Comparison of ENCODE assay signal across 9 mouse cellular contexts in genomic region chr10:127310523-127311475, GRCm38 (mm10). TPM values are rescaled to one million over a fixed set of nuclear protein-coding genes. Genes with fewer than 3 reads are reported as not detected.
DNase-seq lines count a peak whose midpoint lies in the region; ATAC-seq and TF ChIP-seq lines count a peak whose summit lies in the region.
"Had no signal": no experiment of that assay in that cellular context is flagged by ENCODE, and none has a peak within 500 bp of the region (broad histone marks: within the 10 kb centered on the region; RNA-seq: fewer than 3 reads in every experiment).

No protein-coding gene starts in this region.

- DNase-seq in lung, embryonic 14.5 days, result peak; percentile 64
- no peak for DNase-seq in lung, postnatal 25 days (ENCODE audit: low spot score)
- DNase-seq in c-Kit-positive CD71-negative TER-119-negative erythroid progenitor cells, embryonic 14.5 days (ENCODE audit: low read depth), result peak; percentile 56
- peak; percentile 70 for DNase-seq in heart, postnatal 0 days (ENCODE audit: low spot score)
- peak; percentile 70 for DNase-seq in liver, postnatal 0 days
- DNase-seq in stomach, postnatal 0 days (ENCODE audit: low spot score), result peak; percentile 72
- no peak for DNase-seq in right cerebral cortex, postnatal 14 days
- DNase-seq in kidney, adult 18-20 months, result no peak

- no peak for TF ChIP-seq EP300 in heart, postnatal 0 days (IDR thresholded peaks at IDR 0.05; ENCODE audit: low read depth)
- no peak; the same call in 1 of the 2 replicates for TF ChIP-seq EP300 in liver, postnatal 0 days (IDR thresholded peaks at IDR 0.05; ENCODE audit: low read depth)
- no peak for TF ChIP-seq EP300 in stomach, postnatal 0 days (optimal IDR thresholded peaks at IDR 0.05)

- no peaks in the 10 kb centered on the region for H3K9me3 ChIP-seq in lung, embryonic 14.5 days (ENCODE audit: low read depth, low read length)
- no peaks in the 10 kb centered on the region for H3K9me3 ChIP-seq in heart, postnatal 0 days (replicated peaks; ENCODE audit: control insufficient read depth, low read length)
- no peaks in the 10 kb centered on the region for H3K9me3 ChIP-seq in liver, postnatal 0 days (ENCODE audit: low read length)
- no peaks in the 10 kb centered on the region for H3K9me3 ChIP-seq in stomach, postnatal 0 days (ENCODE audit: control insufficient read depth, low read length)

- TF ChIP-seq CTCF in lung, embryonic 14.5 days (IDR thresholded peaks at IDR 0.05; ENCODE audit: low read depth), result no peak
- no peak for TF ChIP-seq CTCF in heart, postnatal 0 days (IDR thresholded peaks at IDR 0.05; ENCODE audit: low read depth)
- no peak for TF ChIP-seq CTCF in liver, postnatal 0 days (IDR thresholded peaks at IDR 0.05; ENCODE audit: low read depth)
- no peak for TF ChIP-seq CTCF in stomach, postnatal 0 days (IDR thresholded peaks at IDR 0.05; ENCODE audit: low read depth)

- no peaks in the 10 kb centered on the region for H3K27me3 ChIP-seq in lung, embryonic 14.5 days (ENCODE audit: insufficient read depth, low read length)
- H3K27me3 ChIP-seq in heart, postnatal 0 days (ENCODE audit: control insufficient read depth, insufficient read depth, low read length), result no peaks in the 10 kb centered on the region
- H3K27me3 ChIP-seq in liver, postnatal 0 days (ENCODE audit: insufficient read depth, low read length), result no peaks in the 10 kb centered on the region
- H3K27me3 ChIP-seq in stomach, postnatal 0 days (ENCODE audit: control insufficient read depth, insufficient read depth, low read length), result no peaks in the 10 kb centered on the region

- H3K27ac ChIP-seq in lung, embryonic 14.5 days (ENCODE audit: low read depth), result peak overlapping the region; percentile 67; the same call in 1 of the 2 replicates
- H3K27ac ChIP-seq in heart, postnatal 0 days (ENCODE audit: low read depth), result peak overlapping the region; percentile 70
- peak overlapping the region; percentile 90 for H3K27ac ChIP-seq in liver, postnatal 0 days (ENCODE audit: low read depth)
- peak overlapping the region; percentile 79 for H3K27ac ChIP-seq in stomach, postnatal 0 days (replicated peaks)

- peak overlapping the region; percentile 76 for H3K9ac ChIP-seq in lung, embryonic 14.5 days
- H3K9ac ChIP-seq in heart, postnatal 0 days (replicated peaks; ENCODE audit: low read depth, low read length), result peak overlapping the region; percentile 81
- peak overlapping the region; percentile 90 for H3K9ac ChIP-seq in liver, postnatal 0 days (replicated peaks)
- H3K9ac ChIP-seq in stomach, postnatal 0 days (ENCODE audit: low read length), result peak overlapping the region; percentile 80

- peak; percentile 48 for ATAC-seq in lung, embryonic 14.5 days (ENCODE audit: insufficient read depth)
- peak; percentile 62 for ATAC-seq in heart, postnatal 0 days (ENCODE audit: insufficient read depth, low read depth)
- peak; percentile 75 for ATAC-seq in liver, postnatal 0 days
- peak; percentile 77 for ATAC-seq in stomach, postnatal 0 days (ENCODE audit: low FRiP score, low TSS enrichment)

- H3K4me2 ChIP-seq in lung, embryonic 14.5 days, result peak overlapping the region; percentile 67
- peak overlapping the region; percentile 85 for H3K4me2 ChIP-seq in heart, postnatal 0 days (ENCODE audit: low read depth, low read length)
- H3K4me2 ChIP-seq in liver, postnatal 0 days (ENCODE audit: low read depth, low read length), result peak overlapping the region; percentile 94
- peak overlapping the region; percentile 77 for H3K4me2 ChIP-seq in stomach, postnatal 0 days (replicated peaks; ENCODE audit: low read depth)

- 30% methylated on average over 23 of the region's 23 CpGs for WGBS in lung, embryonic 14.5 days
- WGBS in heart, postnatal 0 days, result 34% methylated on average over 23 of the region's 23 CpGs
- WGBS in liver, postnatal 0 days (ENCODE audit: insufficient replicate concordance), result 25% methylated on average over 23 of the region's 23 CpGs
- 27% methylated on average over 23 of the region's 23 CpGs for WGBS in stomach, postnatal 0 days

- H3K36me3 ChIP-seq in lung, embryonic 14.5 days (ENCODE audit: insufficient read depth), result peaks cover 39% of the 10 kb centered on the region
- peaks cover 30% of the 10 kb centered on the region for H3K36me3 ChIP-seq in heart, postnatal 0 days (replicated peaks; ENCODE audit: control insufficient read depth, insufficient read depth, low read length)
- H3K36me3 ChIP-seq in liver, postnatal 0 days (replicated peaks; ENCODE audit: insufficient read depth, low read length), result peaks cover 38% of the 10 kb centered on the region
- H3K36me3 ChIP-seq in stomach, postnatal 0 days (ENCODE audit: control insufficient read depth, insufficient read depth, low read length), result peaks cover 18% of the 10 kb centered on the region; the same call in 1 of the 2 replicates

- peak overlapping the region; percentile 77 for H3K4me3 ChIP-seq in lung, embryonic 14.5 days (ENCODE audit: low read depth, low read length)
- peak overlapping the region; percentile 83 for H3K4me3 ChIP-seq in heart, postnatal 0 days (ENCODE audit: low read depth, low read length)
- H3K4me3 ChIP-seq in liver, postnatal 0 days (ENCODE audit: low read depth, low read length), result peak overlapping the region; percentile 87
- H3K4me3 ChIP-seq in stomach, postnatal 0 days (ENCODE audit: low read depth, low read length), result peak overlapping the region; percentile 72

- H3K4me1 ChIP-seq in lung, embryonic 14.5 days (ENCODE audit: insufficient read depth), result no peaks in the 10 kb centered on the region
- peaks cover 3% of the 10 kb centered on the region; the same call in 1 of the 2 replicates for H3K4me1 ChIP-seq in heart, postnatal 0 days (ENCODE audit: control insufficient read depth, insufficient read depth)
- H3K4me1 ChIP-seq in liver, postnatal 0 days (ENCODE audit: insufficient read depth), result peaks cover 19% of the 10 kb centered on the region
- H3K4me1 ChIP-seq in stomach, postnatal 0 days (replicated peaks; ENCODE audit: control insufficient read depth, insufficient read depth), result no peaks in the 10 kb centered on the region

RNA-seq across cellular contexts. Expression of gene Mars, which starts 0.8 kb away (rescaled TPM):
- 128 and 132 TPM in 2 replicates for polyA plus RNA-seq in lung, embryonic 14.5 days (2014; fragmentation: Nextera tagmentation; extraction: Ambion mirVana)
- 48.9 and 68.9 TPM in 2 replicates for total RNA-seq in heart, postnatal 0 days (2014; rRNA removed; ENCODE audit: low replicate concordance)
- 62.4 and 64.6 TPM in 2 replicates for polyA plus RNA-seq in heart, postnatal 0 days (2015; fragmentation: Nextera tagmentation; extraction: Ambion mirVana)
- 51.3 and 62.3 TPM in 2 replicates for polyA plus RNA-seq in liver, postnatal 0 days (2015; fragmentation: Nextera tagmentation; extraction: Ambion mirVana)
- polyA plus RNA-seq in stomach, postnatal 0 days (2015; fragmentation: Nextera tagmentation; extraction: Ambion mirVana), result 66.6 and 70.4 TPM in 2 replicates

RNA-seq across cellular contexts. Expression of gene Arhgap9, which starts 11.0 kb away (rescaled TPM):
- 3.2 and 4.2 TPM in 2 replicates for polyA plus RNA-seq in lung, embryonic 14.5 days (2014; fragmentation: Nextera tagmentation; extraction: Ambion mirVana)
- total RNA-seq in heart, postnatal 0 days (2014; rRNA removed; ENCODE audit: low replicate concordance), result 0.73 and 0.97 TPM in 2 replicates
- polyA plus RNA-seq in heart, postnatal 0 days (2015; fragmentation: Nextera tagmentation; extraction: Ambion mirVana), result 1.4 and 1.8 TPM in 2 replicates
- polyA plus RNA-seq in liver, postnatal 0 days (2015; fragmentation: Nextera tagmentation; extraction: Ambion mirVana), result 13.5 and 14.8 TPM in 2 replicates
- polyA plus RNA-seq in stomach, postnatal 0 days (2015; fragmentation: Nextera tagmentation; extraction: Ambion mirVana), result 5.2 and 5.7 TPM in 2 replicates

RNA-seq across cellular contexts. Expression of gene Mbd6, which starts 22.0 kb away (rescaled TPM):
- 19.1 and 19.4 TPM in 2 replicates for polyA plus RNA-seq in lung, embryonic 14.5 days (2014; fragmentation: Nextera tagmentation; extraction: Ambion mirVana)
- total RNA-seq in heart, postnatal 0 days (2014; rRNA removed; ENCODE audit: low replicate concordance), result 8.3 and 8.7 TPM in 2 replicates
- polyA plus RNA-seq in heart, postnatal 0 days (2015; fragmentation: Nextera tagmentation; extraction: Ambion mirVana), result 6.5 and 6.9 TPM in 2 replicates
- polyA plus RNA-seq in liver, postnatal 0 days (2015; fragmentation: Nextera tagmentation; extraction: Ambion mirVana), result 5.3 and 5.7 TPM in 2 replicates
- 8.5 and 8.9 TPM in 2 replicates for polyA plus RNA-seq in stomach, postnatal 0 days (2015; fragmentation: Nextera tagmentation; extraction: Ambion mirVana)

RNA-seq across cellular contexts. Expression of gene Gli1, which starts 31.0 kb away (rescaled TPM):
- 14.7 and 16.9 TPM in 2 replicates for polyA plus RNA-seq in lung, embryonic 14.5 days (2014; fragmentation: Nextera tagmentation; extraction: Ambion mirVana)
- 1.1 TPM in 1 of 2 replicates, not detected in the other for total RNA-seq in heart, postnatal 0 days (2014; rRNA removed; ENCODE audit: low replicate concordance)
- 0.51 and 0.59 TPM in 2 replicates for polyA plus RNA-seq in heart, postnatal 0 days (2015; fragmentation: Nextera tagmentation; extraction: Ambion mirVana)
- polyA plus RNA-seq in liver, postnatal 0 days (2015; fragmentation: Nextera tagmentation; extraction: Ambion mirVana), result 0.04 TPM in 2 replicates
- polyA plus RNA-seq in stomach, postnatal 0 days (2015; fragmentation: Nextera tagmentation; extraction: Ambion mirVana), result 2.3 and 2.4 TPM in 2 replicates

RNA-seq across cellular contexts. Expression of gene Inhbe, which starts 43.4 kb away (rescaled TPM):
- polyA plus RNA-seq in lung, embryonic 14.5 days (2014; fragmentation: Nextera tagmentation; extraction: Ambion mirVana), result 0.04 TPM in 1 of 2 replicates, not detected in the other
- not detected in 2 replicates for total RNA-seq in heart, postnatal 0 days (2014; rRNA removed; ENCODE audit: low replicate concordance)
- polyA plus RNA-seq in heart, postnatal 0 days (2015; fragmentation: Nextera tagmentation; extraction: Ambion mirVana), result not detected in 2 replicates
- polyA plus RNA-seq in liver, postnatal 0 days (2015; fragmentation: Nextera tagmentation; extraction: Ambion mirVana), result 18.4 and 29.0 TPM in 2 replicates
- 0.02 and 0.12 TPM in 2 replicates for polyA plus RNA-seq in stomach, postnatal 0 days (2015; fragmentation: Nextera tagmentation; extraction: Ambion mirVana)
- total RNA-seq: heart, postnatal 10 days had no signal

Comparison
In these comparisons a context has a peak if more than half of its experiments do, and no peak if none do; other contexts are left out.
1. DNase-seq: peak in lung, embryonic 14.5 days (single experiment), c-Kit-positive CD71-negative TER-119-negative erythroid progenitor cells, embryonic 14.5 days (single experiment), heart, postnatal 0 days (single experiment), liver, postnatal 0 days (single experiment) and stomach, postnatal 0 days (single experiment); none in lung, postnatal 25 days (single experiment), right cerebral cortex, postnatal 14 days (single experiment) and kidney, adult 18-20 months (single experiment).
2. Peak in every context shown above with its lines, with median percentiles within 50 percentile points of each other: ATAC-seq, H3K27ac ChIP-seq, H3K4me2 ChIP-seq, H3K4me3 ChIP-seq and H3K9ac ChIP-seq.